Mouse (Mus musculus): Measurements from ENCODE around the gene Gtf2b. TPM values are rescaled to one million over a fixed set of nuclear protein-coding genes. Genes with fewer than 3 reads are reported as not detected.

Gtf2b gene
- total RNA-seq, 2 experiments from 2014 or later: 33.7 to 37.9 TPM

- no peak for DNase-seq (ENCODE audit: low spot score in 2 of 2)
Measured at GRCm38 (mm10) chr3:142795587-142795986, 30.7 kb downstream of the Gtf2b start.

DNA sequence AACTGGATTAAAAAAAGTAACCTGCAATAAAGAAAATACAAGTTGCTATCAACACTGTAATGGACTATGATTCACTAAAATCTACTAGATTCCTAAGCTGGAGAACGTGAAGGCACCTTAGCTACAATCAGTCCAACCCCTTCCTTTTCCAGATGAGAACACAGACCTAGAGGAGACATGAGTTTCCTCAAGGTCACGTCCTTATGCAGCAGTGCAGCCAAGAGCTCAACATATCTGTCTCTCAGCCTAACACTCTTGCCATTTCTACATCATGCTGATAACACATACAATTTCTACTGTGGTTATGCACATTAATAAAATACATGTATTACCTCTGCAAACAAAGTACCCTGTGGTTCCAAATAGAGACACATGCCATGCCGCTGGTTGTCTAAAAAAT, 46.7 kb downstream of the Gtf2b start:
- DNase-seq (ENCODE audit: low spot score in 2 of 2): no peak

GRCm38 (mm10) chr3:142817506-142817905, 52.7 kb downstream of the Gtf2b start:
- DNase-seq (ENCODE audit: low spot score in 2 of 2): no peak

GRCm38 (mm10) chr3:142823606-142824005, 58.8 kb downstream of the Gtf2b start:
- DNase-seq (ENCODE audit: low spot score in 2 of 2): no peak

DNA sequence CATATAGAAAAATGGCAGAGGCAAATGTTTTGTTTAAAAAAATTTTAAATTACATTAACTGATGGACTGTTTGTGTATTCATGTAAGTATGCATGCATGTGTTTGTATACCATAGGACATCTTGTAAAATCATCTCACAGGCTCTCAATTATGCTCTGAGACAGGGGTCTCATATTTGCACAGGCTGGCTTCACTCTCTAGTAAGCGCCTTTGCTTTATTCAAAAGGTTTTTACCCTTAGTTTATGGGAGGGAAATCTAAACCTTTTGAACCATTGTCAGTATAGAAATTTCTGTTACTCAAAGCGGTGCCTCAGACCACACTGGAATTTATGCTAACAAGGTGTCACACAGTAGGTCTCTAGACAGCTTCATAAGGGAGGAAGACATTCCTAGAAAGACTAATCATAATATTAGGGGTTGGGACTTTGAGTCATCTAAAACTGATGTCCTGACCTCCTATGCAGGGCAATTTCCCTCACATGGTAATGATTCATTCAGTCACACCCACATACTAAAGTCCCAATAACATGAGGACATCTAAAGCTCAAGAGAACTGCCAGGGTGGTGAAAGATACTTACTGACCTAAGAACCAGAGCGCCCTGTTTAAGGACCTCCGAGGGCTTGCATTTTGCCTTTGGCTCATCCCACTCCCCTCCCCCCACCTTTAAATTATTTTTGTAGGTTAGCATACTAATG, 61.8 kb downstream of the Gtf2b start:
- DNase-seq (ENCODE audit: low spot score in 2 of 2): no peak

DNA sequence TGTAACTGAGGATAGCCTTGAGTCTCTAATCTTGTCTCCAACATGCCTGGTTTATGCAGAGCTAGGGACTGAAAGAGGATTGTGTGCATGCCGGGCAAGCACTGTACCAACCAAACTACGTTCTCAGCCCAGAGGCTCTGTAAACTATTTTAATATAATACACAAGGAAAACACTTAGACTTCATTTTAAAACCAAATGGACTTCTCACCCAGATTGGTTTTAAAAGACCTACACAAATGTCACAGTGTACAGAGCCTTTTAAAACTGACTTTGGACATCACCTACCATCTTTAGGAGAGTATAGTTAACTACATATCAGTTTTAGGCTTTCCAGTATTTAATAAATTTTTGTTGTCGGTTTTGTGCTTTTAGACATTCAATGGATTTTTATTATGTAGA, 68.1 kb downstream of the Gtf2b start:
- DNase-seq (ENCODE audit: low spot score in 2 of 2): no peak

Other genes with a start within 250 kb of the Gtf2b start
- 1 to 10 TPM; 3.3 to 3.6 TPM for gene Gbp7, start 234.7 kb upstream of the Gtf2b start, total RNA-seq (2021)
- gene Gbp3, start 205.0 kb upstream of the Gtf2b start, total RNA-seq (2021): 1 to 10 TPM; 2.9 to 4.4 TPM
- gene Gbp2b, start 170.2 kb upstream of the Gtf2b start, total RNA-seq (2021): not detected
- gene Gbp2, start 144.4 kb upstream of the Gtf2b start, total RNA-seq (2021): 1 to 10 TPM; 1.1 to 1.3 TPM
- 1 to 10 TPM; 3.9 to 4.8 TPM for gene Kyat3, start 64.0 kb upstream of the Gtf2b start, total RNA-seq (2021)
- 10 to 100 TPM; 25.1 to 29.8 TPM for gene Pkn2, start 117.0 kb downstream of the Gtf2b start, total RNA-seq (2021)

Measured in layer of hippocampus, postnatal 10 days (tissue).